Mouse (Mus musculus) bone marrow macrophage, adult 2 months (primary cell): Measurements from ENCODE around the gene Kctd19. TPM values are rescaled to one million over a fixed set of nuclear protein-coding genes. Genes with fewer than 3 reads are reported as not detected.

ENCODE experiments used
- H3K27ac ChIP-seq: 2 replicates; pipeline ENCODE4 v1.5.1; 2012; ENCODE audit warnings: low read depth, low read length; ENCODE audit not compliant: insufficient read depth
- H3K4me1 ChIP-seq: 2 replicates; pipeline ENCODE4 v1.6.1; 2012; ENCODE audit warnings: low read length; ENCODE audit not compliant: control insufficient read depth, insufficient read depth
- H3K4me3 ChIP-seq: 2 replicates; pipeline ENCODE4 v1.5.1; 2012; ENCODE audit warnings: mild to moderate bottlenecking, low read length, moderate library complexity; ENCODE audit not compliant: insufficient read depth
- CTCF ChIP-seq: IDR thresholded peaks from 2 replicates; pipeline ENCODE4 v1.5.1; 2012; ENCODE audit warnings: low read depth, mild to moderate bottlenecking, low read length, moderate library complexity
- POLR2A ChIP-seq: IDR thresholded peaks from 2 replicates; pipeline ENCODE4 v1.6.1; 2012; ENCODE audit warnings: mild to moderate bottlenecking, low read depth, low read length, borderline replicate concordance
- polyA plus RNA-seq: library from polyadenylated mRNA; stranded (reverse); fragments of >200 nt; gene quantifications from 2 replicates; pipeline ENCODE4 v1.2.4, GENCODE M21; 2012; ENCODE audit not compliant: missing spikeins, insufficient read depth, insufficient read length

Kctd19 gene
- polyA plus RNA-seq, 1 experiment: not detected

DNA sequence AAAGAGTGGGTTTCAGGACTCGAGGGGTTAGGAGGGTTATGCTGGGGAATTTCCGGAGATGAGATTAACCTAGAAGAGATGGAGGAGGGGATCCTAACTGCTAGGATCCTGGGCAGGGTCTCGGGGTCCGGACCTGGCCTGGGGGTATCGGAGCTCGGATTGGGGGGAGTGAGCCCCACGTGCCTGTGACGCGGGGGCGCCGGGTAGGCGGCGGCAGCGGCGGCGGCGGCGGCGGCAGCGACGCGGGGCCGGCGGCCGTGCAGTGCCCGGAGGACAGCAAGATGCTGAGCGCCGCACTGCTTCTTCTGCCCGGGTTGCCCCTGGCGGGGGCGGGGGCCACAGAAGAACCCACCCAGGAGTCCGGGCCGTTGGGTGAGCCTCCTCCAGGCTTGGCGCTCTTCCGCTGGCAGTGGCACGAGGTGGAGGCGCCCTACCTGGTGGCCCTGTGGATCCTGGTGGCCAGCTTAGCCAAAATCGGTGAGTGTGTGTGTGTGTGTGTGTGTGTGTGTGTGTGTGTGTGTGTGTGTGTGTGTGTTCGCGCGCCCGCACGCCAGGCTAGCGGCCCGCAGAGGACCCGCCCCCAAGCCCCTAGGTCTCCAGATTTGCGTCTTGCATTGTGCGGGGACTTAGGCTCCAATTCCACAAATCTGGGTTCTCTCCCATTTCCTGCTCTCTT lies 64.1 kb downstream of the Kctd19 start:
- Histone ChIP-seq H3K4me3 (peak overlapping the region; percentile 63), H3K4me1 (peaks cover 17% of the 10 kb centered on the region), H3K27ac (no peak overlapping the region)
- TF ChIP-seq CTCF: no peak
- no peak for TF ChIP-seq POLR2A

DNA sequence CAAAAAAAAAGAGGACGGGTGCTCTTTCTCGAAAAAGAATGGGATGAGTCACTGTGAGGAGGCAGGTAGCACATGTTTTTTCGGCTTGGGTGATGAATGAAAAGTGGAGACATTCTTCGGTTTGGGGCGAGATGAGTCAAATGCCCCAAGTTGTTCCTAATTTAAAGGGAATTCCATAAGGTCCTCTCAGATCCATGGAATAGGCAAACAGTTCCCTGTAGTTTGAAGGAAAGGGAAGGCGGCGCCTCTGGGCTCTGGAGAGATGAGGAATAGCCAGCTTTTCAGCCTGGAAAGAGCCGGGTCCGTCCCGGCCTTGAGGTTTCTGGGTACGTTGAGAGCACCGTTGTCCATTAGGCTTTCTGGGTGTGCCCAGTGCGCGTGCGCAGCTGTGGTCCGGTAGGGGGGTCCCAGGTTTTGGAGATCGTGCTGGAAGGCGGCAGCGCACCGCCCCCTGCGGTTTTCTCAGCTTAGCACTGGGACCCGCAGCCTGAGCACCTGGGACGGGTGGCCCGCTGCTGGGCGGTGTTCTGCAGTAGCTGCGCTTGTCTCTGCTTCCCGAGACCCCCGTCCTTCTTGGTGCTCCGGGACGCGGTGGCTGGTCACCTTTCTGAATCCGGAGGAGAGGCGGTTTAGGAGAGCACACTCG lies 64.7 kb downstream of the Kctd19 start, which contains the start of gene Slc9a5:
Gene Slc9a5 (plus strand): TSS at position 394 of the 646 bp plus-strand sequence.
- TF ChIP-seq POLR2A (no peak), CTCF (no peak)
- H3K4me3 ChIP-seq: peak within 1 kb of the TSS; percentile 92
- peak within 1 kb of the TSS; percentile 44 for H3K27ac ChIP-seq
- peaks cover 24% of the 10 kb centered on the region for H3K4me1 ChIP-seq

DNA sequence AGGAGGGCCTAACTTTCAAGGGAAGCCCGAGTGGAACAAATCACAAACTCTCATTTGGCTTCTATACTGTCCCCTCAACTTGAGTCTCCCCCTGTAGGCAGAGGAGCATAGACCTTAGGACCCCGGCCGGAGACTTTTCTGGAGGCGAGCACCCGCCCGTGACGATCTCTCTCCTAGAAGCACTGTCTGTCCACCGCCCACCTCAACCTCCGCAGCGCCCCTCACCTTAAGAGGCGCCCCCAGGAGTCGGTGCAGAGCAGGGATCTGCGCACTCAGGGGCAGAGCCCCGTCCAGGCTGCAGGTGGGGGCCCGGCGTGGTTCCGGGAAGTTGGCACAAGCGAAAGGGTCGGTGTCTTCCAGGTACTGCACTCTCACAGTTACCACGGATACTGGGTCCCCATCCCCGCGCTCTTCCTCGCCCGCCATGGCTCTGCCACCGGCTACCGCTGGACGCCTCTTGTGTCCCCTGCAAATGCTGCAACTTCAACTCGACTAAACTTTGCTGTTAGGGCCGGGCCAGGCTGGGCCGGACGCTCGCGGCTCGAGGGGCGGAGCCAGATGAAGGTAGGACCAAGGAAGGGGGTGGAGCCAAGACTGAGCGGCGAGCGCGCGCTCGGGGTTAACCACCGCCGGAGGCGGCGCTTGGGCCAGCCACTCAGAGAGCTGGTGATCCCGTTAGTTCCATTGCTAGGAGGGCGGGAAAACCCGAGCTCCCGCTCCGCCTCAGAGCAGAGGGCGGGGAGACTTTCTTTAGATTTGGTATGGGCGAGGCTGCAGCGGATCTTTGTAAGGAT lies 65.7 kb downstream of the Kctd19 start, which contains the start of gene Fhod1:
Gene Fhod1 (minus strand): TSS at position 526 of the 794 bp plus-strand sequence.
- Histone ChIP-seq H3K27ac (peak within 1 kb of the TSS; percentile 44), H3K4me3 (peak within 1 kb of the TSS; percentile 92), H3K4me1 (peaks cover 28% of the 10 kb centered on the region)
- TF ChIP-seq CTCF (0 out of 2 replicates have a peak, but pooled peaks have one; percentile 32), POLR2A (no peak)

DNA sequence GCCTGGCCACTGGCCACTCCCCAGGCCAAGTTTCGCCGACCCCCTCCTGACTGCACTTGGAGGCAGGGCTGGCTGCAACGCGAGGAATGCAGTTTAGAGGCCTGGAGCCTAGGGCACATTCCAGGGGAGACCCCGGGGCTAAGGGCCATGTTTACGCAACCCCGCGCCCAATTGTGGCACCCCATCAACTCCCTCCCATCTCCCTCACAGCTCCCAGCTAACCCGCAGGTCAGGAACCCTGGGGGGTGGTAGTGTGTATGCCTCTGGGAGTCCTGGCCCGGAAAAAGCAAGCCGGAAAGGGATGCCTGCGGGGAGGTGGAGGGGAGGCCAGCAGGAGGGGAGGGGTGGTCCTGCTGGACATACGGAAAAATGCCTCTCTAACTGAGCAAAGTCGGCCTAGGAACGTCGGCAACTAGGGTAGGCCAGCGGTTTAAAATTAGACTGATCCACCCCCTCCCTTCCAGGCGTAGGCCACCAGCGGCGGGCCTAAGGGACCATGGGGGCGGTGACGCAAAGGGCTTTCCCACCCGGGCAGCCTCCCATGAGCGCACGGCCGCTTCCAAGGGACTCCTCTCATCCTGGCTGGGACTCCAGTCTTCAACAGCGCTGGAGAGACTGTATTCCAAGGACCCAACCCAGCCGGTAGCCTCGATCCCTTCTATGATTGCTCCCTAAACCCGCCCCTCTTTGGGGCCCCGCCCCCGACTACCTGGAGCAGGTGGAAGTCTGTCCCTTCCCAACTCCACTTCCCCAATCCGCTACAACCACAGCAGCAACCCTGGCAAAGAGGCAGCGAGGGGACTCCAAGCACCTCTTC lies 66.5 kb downstream of the Kctd19 start:
- Histone ChIP-seq H3K27ac (peak overlapping the region; percentile 44; the same call in 1 of the 2 replicates), H3K4me3 (peak overlapping the region; percentile 92), H3K4me1 (peaks cover 28% of the 10 kb centered on the region)
- TF ChIP-seq POLR2A (0 out of 2 replicates have a peak, but pooled peaks have one; percentile 29), CTCF (no peak; the same call in 1 of the 2 replicates)

DNA sequence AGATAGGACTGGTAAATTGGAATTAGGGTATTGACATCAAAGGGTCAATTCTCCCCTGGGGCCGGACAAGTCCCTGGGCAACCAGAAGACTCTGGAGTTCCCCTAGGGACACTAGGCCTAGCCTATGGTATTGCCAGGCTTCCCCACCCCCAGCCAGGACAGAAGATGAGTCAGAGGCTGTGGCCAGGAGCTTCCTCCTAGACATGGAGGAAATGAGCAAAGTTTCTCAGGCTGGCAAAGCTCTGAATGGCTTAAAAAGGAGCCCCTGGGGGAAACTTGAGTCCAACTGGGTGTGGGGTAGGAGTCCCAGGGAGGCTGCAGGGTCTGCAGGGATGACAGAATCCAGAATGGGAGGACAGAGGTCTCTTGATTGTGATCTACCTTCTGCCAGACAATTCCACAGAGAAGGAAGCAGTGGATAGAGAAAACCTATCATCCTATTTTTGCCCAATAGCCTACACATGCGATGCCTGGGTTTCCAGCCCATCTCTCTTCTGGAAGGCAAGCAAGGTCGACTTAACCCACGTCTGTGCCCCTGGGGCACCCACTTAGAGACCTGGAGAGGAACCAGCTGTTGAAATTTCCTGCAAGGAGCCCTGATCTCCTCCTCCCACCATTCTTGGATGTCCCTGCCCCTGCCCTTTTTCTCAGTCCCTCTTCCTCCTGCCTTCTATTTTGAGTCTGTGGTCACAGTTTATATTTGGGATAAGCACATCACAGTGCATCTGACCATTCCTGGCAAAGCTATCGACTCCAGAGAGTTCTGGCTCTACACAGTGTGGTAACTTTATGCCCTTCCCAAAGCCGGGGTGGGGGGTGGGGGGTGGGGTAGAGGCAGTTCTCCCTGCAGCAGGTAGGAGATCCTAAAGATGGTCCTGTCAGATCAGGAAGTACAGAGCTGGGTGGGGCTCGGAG lies 68.0 kb downstream of the Kctd19 start:
- H3K4me1 ChIP-seq: peaks cover 36% of the 10 kb centered on the region
- H3K27ac ChIP-seq: peak overlapping the region; percentile 67
- H3K4me3 ChIP-seq: peak overlapping the region; percentile 13
- TF ChIP-seq CTCF: no peak
- TF ChIP-seq POLR2A: no peak

DNA sequence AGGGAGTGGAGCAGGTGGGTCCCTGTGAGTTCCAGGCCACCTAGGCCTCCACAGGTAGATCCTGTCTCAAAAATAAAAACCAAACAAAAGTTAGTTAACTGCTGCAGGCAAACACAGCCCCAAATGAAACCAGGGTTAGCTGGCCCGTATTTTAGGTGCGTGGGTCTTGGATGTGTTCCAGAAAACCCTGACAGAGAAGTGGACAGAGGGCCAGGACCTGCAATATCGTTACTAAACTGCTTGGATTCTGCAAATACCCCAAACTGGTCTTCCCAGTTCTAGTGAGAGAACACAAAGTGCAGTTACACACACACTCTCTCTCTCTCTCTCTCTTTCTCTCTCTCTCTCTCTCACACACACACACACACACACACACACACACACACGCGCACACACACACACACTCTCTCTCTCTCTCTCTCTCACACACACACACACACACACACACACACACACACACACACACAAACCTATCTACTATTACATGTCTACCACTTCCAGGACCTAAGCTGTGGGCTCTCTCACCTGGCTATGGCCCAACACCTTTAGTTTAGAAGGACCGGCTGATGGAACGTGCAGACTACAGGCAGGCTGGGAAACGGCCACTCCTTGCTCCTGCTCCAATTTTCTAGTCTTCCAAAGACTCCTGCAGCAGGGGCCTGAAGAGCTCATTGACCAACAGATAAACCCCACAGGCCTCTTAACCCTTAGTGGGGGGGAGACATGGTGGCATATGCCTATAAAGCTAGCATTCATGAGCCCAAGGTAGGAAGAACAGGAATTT lies 69.3 kb downstream of the Kctd19 start:
- H3K4me1 ChIP-seq: peaks cover 47% of the 10 kb centered on the region
- TF ChIP-seq POLR2A (no peak), CTCF (no peak)
- no peak overlapping the region for H3K4me3 ChIP-seq
- H3K27ac ChIP-seq: no peak overlapping the region

DNA sequence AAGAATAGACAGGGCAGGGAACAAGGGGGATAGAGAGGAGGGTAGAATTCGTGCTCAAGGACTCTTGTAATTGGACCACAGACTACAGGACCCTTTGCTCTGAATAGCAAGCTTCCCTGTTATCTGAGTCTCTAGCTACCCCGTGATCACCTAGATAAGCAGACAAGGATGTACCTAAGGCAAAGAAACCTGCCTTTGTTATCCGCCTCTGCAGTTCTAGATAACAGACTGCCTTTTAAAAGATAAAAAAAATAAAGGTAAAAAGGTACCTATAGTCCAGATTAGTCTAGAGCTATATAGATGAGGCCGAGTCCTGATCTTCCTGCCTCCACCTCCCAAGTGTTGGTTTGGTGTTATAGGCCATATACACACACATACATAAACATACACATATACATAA lies 70.5 kb downstream of the Kctd19 start:
- H3K27ac ChIP-seq: no peak overlapping the region
- H3K4me1 ChIP-seq: peaks cover 57% of the 10 kb centered on the region
- no peak overlapping the region for H3K4me3 ChIP-seq
- no peak for TF ChIP-seq POLR2A
- TF ChIP-seq CTCF: no peak

DNA sequence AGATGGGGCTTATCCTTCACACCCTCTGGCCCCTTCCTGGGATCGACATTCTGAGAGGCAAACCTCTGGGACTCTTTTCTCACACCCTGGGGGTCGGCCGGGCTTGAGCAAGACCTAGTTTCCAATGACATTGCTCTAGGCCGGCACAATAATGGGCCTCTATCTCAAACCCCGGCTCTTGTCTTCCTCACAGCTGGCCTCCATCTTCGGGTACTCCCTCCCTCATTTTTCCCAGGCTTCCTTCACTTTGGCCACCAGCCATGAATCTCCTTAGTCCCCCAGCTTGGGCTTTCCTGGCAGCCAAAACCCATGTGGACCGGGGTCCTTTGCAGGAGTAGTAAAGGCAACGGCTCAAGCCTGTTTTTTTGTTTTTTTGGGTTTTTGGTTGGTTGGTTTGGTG lies 71.9 kb downstream of the Kctd19 start:
- no peak overlapping the region for H3K27ac ChIP-seq
- peaks cover 56% of the 10 kb centered on the region for H3K4me1 ChIP-seq
- H3K4me3 ChIP-seq: no peak overlapping the region
- TF ChIP-seq POLR2A: no peak
- no peak for TF ChIP-seq CTCF
